Mouse (Mus musculus) CH12.LX (cell line): ENCODE measurements around the gene Cadm2. TPM values are rescaled to one million over a fixed set of nuclear protein-coding genes. Genes with fewer than 3 reads are reported as not detected.

ENCODE experiments used
- DNase-seq: peaks from one replicate; pipeline ENCODE4 v3.0.0-alpha.2; 2013; ENCODE audit errors: extremely low read depth
- H3K27ac ChIP-seq: 2 replicates; pipeline ENCODE4 v1.5.1; 2012; ENCODE audit warnings: low read depth, mild to moderate bottlenecking, control low read depth, moderate library complexity; ENCODE audit not compliant: insufficient read depth
- H3K27me3 ChIP-seq: replicated peaks from 2 replicates; pipeline ENCODE3; 2012; ENCODE audit warnings: inconsistent platforms
- H3K36me3 ChIP-seq, 2 experiments: replicated peaks in 1 of 2; 2 replicates each; pipeline versions ENCODE3 to v1.6.1; 2012; ENCODE audit warnings: inconsistent platforms in 1 of 2, low read length in 1 of 2, mild to moderate bottlenecking in 1 of 2, mixed read lengths in 1 of 2, moderate library complexity in 1 of 2; ENCODE audit not compliant: control insufficient read depth in 1 of 2, insufficient read depth in 1 of 2
- H3K4me1 ChIP-seq, 2 experiments: 2 replicates each; pipeline ENCODE4 v1.6.1; 2012; ENCODE audit warnings: inconsistent platforms in 1 of 2, moderate library complexity in 1 of 2; ENCODE audit not compliant: insufficient read depth in 2 of 2, control insufficient read depth in 1 of 2
- H3K4me2 ChIP-seq: 2 replicates; pipeline ENCODE4 v1.6.1; 2012; ENCODE audit warnings: low read depth, mild to moderate bottlenecking, control low read depth; ENCODE audit not compliant: poor library complexity, insufficient read depth, severe bottlenecking
- H3K4me3 ChIP-seq, 3 experiments: fragments of 150-350 bp in 1 of 3; sonication (generic) in 1 of 3; replicated peaks in 1 of 3; 2 replicates each; pipeline versions ENCODE3 to v1.5.1; 2011 to 2012; ENCODE audit warnings: low read depth in 2 of 3, low read length in 2 of 3, mild to moderate bottlenecking in 2 of 3, moderate library complexity in 2 of 3, control low read depth in 1 of 3, improper control_type of control experiment in 1 of 3, inconsistent platforms in 1 of 3, mixed read lengths in 1 of 3; ENCODE audit not compliant: poor library complexity in 1 of 3
- H3K79me2 ChIP-seq: replicated peaks from 2 replicates; pipeline ENCODE4 v1.6.1; 2012; ENCODE audit warnings: mild to moderate bottlenecking, moderate library complexity; ENCODE audit not compliant: control insufficient read depth, poor library complexity, insufficient read depth, severe bottlenecking; ENCODE audit errors: extremely low read depth
- H3K9ac ChIP-seq: 2 replicates; pipeline ENCODE4 v1.6.1; 2012; ENCODE audit warnings: low read depth, mild to moderate bottlenecking, control low read depth, moderate library complexity; ENCODE audit not compliant: insufficient read depth
- H3K9me3 ChIP-seq: replicated peaks from 2 replicates; pipeline ENCODE3; 2012; ENCODE audit warnings: low read length, inconsistent platforms, mixed read lengths
- CHD2 ChIP-seq: IDR thresholded peaks from 2 replicates; pipeline ENCODE4 v1.6.1; 2011; ENCODE audit warnings: low read length, improper control_type of control experiment
- CTCF ChIP-seq, 2 experiments: IDR thresholded peaks in 1 of 2; conservative IDR thresholded peaks in 1 of 2; 2 replicates each; pipeline ENCODE4 v1.5.1; 2011 to 2012; ENCODE audit warnings: low read depth in 2 of 2, low read length in 2 of 2, improper control_type of control experiment in 1 of 2, inconsistent platforms in 1 of 2, mild to moderate bottlenecking in 1 of 2, moderate library complexity in 1 of 2
- GABPA ChIP-seq: IDR thresholded peaks from 2 replicates; pipeline ENCODE4 v1.6.1; 2012; ENCODE audit warnings: low read depth, low read length, improper control_type of control experiment, inconsistent platforms; ENCODE audit not compliant: insufficient replicate concordance
- IRF4 ChIP-seq: IDR thresholded peaks from 2 replicates; pipeline ENCODE4 v1.6.1; 2014; ENCODE audit warnings: low read depth, mild to moderate bottlenecking, inconsistent platforms, low read length, improper control_type of control experiment
- MAX ChIP-seq: IDR thresholded peaks from 2 replicates; pipeline ENCODE4 v1.6.1; 2011; ENCODE audit warnings: low read length, improper control_type of control experiment
- MYC ChIP-seq: IDR thresholded peaks from 2 replicates; pipeline ENCODE4 v1.6.1; 2011; ENCODE audit warnings: low read depth, mild to moderate bottlenecking, improper control_type of control experiment, low read length
- PAX5 ChIP-seq: IDR thresholded peaks from 2 replicates; pipeline ENCODE4 v1.6.1; 2012; ENCODE audit warnings: low read length, inconsistent platforms, mixed read lengths
- POLR2AphosphoS2 ChIP-seq: IDR thresholded peaks from 2 replicates; pipeline ENCODE4 v1.6.1; 2011; ENCODE audit warnings: low read depth, low read length, improper control_type of control experiment
- RAD21 ChIP-seq: IDR thresholded peaks from 2 replicates; pipeline ENCODE4 v1.6.1; 2011; ENCODE audit warnings: low read depth, mild to moderate bottlenecking, low read length, improper control_type of control experiment, moderate library complexity
- RCOR1 ChIP-seq: conservative IDR thresholded peaks from 2 replicates; pipeline ENCODE4 v1.6.1; 2012; ENCODE audit warnings: low read depth, mild to moderate bottlenecking, inconsistent platforms, low read length, improper control_type of control experiment
- SMC3 ChIP-seq: IDR thresholded peaks from 2 replicates; pipeline ENCODE4 v1.6.1; 2011; ENCODE audit warnings: low read depth, low read length, improper control_type of control experiment
- TCF12 ChIP-seq: IDR thresholded peaks from 2 replicates; pipeline ENCODE4 v1.6.1; 2014; ENCODE audit warnings: low read depth, mild to moderate bottlenecking, inconsistent platforms, low read length, improper control_type of control experiment
- USF2 ChIP-seq: conservative IDR thresholded peaks from 2 replicates; pipeline ENCODE4 v1.6.1; 2011; ENCODE audit warnings: low read depth, low read length, improper control_type of control experiment
- ZC3H11A ChIP-seq: IDR thresholded peaks from 2 replicates; pipeline ENCODE4 v1.6.1; 2012; ENCODE audit warnings: low read depth, mild to moderate bottlenecking, inconsistent platforms, low read length, improper control_type of control experiment
- ZKSCAN1 ChIP-seq: IDR thresholded peaks from 2 replicates; pipeline ENCODE4 v1.6.1; 2012; ENCODE audit warnings: low read depth, inconsistent platforms, low read length, improper control_type of control experiment, borderline replicate concordance
- ZMIZ1 ChIP-seq: IDR thresholded peaks from 2 replicates; pipeline ENCODE4 v1.6.1; 2012; ENCODE audit warnings: low read depth, mild to moderate bottlenecking, inconsistent platforms, low read length, improper control_type of control experiment
- dilution Hi-C: fragments of 300-500 bp; cut with MboI; formaldehyde crosslinking; loops from 2 replicates; pipeline ENCODE4 v1.14.3; 2020; ENCODE audit warnings: low sequenced_read_pairs; ENCODE audit not compliant: extremely low pct_unique_long_range_greater_than_20kb, extremely low pct_ligation_motif_present
- in situ Hi-C: fragments of 300-500 bp; cut with MboI; formaldehyde crosslinking; loops from 3 replicates; pipeline ENCODE4 v1.14.3; 2019; ENCODE audit warnings: low sequenced_read_pairs, low pct_ligation_motif_present, low pct_unique_long_range_greater_than_20kb, mixed read lengths
- polyA plus RNA-seq: library from polyadenylated mRNA; unstranded; fragments of >175 nt; gene quantifications from 2 replicates; pipeline ENCODE4 v1.2.1, GENCODE M21; 2012; ENCODE audit warnings: low read depth; ENCODE audit not compliant: insufficient read length
- total RNA-seq, 2 experiments: library from RNA; depleted of rRNA; stranded (reverse); fragments of 300-350 nt in 1 of 2; fragments of >200 nt in 1 of 2; gene quantifications; 2 replicates each; pipeline ENCODE4 v1.2.3; 2012 to 2014

Cadm2 gene
- total and polyA plus RNA-seq, 3 experiments, result not detected

DNA sequence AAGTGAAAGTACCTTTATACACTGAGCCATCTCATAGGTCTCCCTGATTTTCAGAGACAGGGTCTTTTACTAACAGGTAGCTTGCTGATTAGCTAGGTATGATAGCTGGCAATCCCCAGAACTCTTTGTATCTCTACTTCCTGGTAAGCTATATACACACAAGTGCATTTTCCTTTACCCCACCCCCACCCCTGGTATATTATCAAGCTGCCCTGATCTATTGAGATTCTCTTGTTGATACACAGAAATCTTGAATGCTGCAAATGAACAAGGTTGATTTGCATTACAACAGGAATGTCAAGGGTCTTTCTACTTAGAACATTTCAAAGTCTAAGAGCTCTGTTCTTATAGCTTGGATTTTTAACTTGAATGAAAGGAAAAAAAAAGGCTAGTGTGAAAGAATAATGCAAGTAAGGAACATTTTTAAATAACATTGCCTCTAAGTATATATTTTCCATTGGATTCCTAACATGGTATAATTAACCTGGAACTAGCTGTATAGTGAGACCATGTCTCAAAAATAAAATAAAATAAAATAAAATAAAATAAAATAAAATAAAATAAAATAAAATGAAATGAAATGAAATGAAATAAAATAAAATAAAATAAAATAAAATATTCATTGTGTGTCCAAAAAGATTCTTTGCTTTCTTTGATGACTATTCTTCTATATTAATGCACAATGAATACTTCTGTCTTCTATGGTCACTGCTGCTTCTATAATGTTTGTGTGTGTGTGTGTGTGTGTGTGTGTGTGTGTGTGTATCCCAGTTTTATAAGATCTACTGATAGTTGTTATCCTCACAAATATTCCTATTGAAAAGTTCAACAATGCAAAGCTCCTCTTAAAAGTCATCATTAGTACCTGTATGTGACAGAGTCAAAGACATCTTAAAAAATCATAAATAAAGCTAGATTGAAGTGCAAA, 858.9 kb downstream of the Cadm2 start:
- Histone ChIP-seq H3K79me2 (no peaks in the 10 kb centered on the region), H3K27me3 (no peaks in the 10 kb centered on the region), H3K36me3 (no peaks in the 10 kb centered on the region), H3K9me3 (peaks cover 16% of the 10 kb centered on the region), H3K27ac (no peak overlapping the region), H3K4me2 (no peak overlapping the region), H3K4me3 (no peak overlapping the region), H3K9ac (no peak overlapping the region), H3K4me1 (no peaks in the 10 kb centered on the region)
- TF ChIP-seq CHD2 (no peak), TCF12 (no peak)
- dilution Hi-C loops, result no loop called here
- in situ Hi-C loops, result no loop called here
- no peak for DNase-seq

DNA sequence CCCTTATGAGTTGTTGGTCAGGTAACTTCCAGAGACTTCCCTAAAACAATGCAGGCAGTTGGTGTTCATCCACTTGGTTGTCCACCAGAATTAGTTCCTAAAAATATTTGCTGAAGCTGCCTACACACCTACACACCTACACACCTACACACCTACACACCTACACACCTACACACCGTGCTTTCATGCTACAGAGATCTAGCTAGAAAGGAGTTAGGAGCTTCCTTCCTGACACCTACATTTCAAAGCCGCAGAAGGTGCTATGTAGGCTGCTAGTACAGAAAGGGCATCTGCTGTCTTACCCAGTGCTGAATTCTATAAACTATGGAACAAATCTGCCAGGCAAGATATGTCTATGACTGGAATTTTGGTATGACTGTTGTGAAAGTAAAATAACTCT, 872.2 kb downstream of the Cadm2 start:
- Histone ChIP-seq H3K4me1 (no peaks in the 10 kb centered on the region), H3K79me2 (no peaks in the 10 kb centered on the region), H3K4me3 (no peak overlapping the region), H3K36me3 (no peaks in the 10 kb centered on the region), H3K9me3 (peaks cover 36% of the 10 kb centered on the region), H3K27me3 (no peaks in the 10 kb centered on the region), H3K27ac (no peak overlapping the region), H3K9ac (no peak overlapping the region), H3K4me2 (no peak overlapping the region)
- DNase-seq, result no peak
- dilution Hi-C loops (no loop called here), in situ Hi-C loops (no loop called here)
- TF ChIP-seq MAX (no peak), SMC3 (no peak), PAX5 (no peak), RAD21 (no peak), ZKSCAN1 (no peak), ZMIZ1 (no peak), ZC3H11A (no peak), USF2 (no peak), POLR2AphosphoS2 (no peak), CTCF (conservative IDR thresholded peaks at IDR 0.05 in 1 of 2, IDR thresholded peaks at IDR 0.05 in 1 of 2; ENCODE audit: low read depth in 2 of 2, low read length in 2 of 2) (no peak), RCOR1 (no peak), CHD2 (no peak), IRF4 (no peak), GABPA (no peak), TCF12 (no peak), MYC (no peak)
